Mouse (Mus musculus) heart, postnatal 0 days (tissue): ENCODE data around the gene Ccdc184.

Experiments
- CTCF ChIP-seq: IDR thresholded peaks from 2 replicates; pipeline ENCODE4 v1.5.1; 2016; ENCODE audit warnings: antibody characterized with exemption, control low read depth, low read depth
- EP300 ChIP-seq: IDR thresholded peaks from 2 replicates; pipeline ENCODE4 v1.6.1; 2016; ENCODE audit warnings: antibody characterized with exemption, low read depth

DNA sequence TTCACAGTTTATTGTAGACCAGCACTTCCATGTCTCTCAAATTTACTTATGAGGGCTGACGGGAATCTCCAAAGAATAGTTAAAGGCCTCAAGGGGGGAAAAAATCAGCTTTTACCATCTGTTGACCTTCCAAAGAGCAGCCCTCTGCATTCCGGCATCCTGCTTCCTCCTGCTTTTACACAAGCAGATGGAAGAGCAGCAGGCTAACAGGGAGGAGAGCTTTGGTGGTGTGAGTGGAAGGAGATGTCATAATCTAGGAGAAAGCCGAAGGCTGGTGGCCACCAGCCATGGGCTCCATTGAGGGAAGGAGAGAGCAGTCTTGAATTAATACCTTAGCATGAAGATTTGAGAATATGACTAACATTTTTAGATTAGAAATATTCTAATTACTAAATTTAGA lies 18.6 kb upstream of the Ccdc184 start:
- no peak for TF ChIP-seq CTCF
- TF ChIP-seq EP300 = no peak
